Mouse (Mus musculus) hindbrain, embryonic 14.5 days (tissue): ENCODE measurements around the gene Tradd. TPM values are rescaled to one million over a fixed set of nuclear protein-coding genes. Genes with fewer than 3 reads are reported as not detected.
A peak's percentile ranks its signal among the peaks of the same experiment; 100 is the strongest.

Experiments
- ATAC-seq: fragments of 200-750 bp; cut with Nextera tagmentation; 2 replicates; pipeline ENCODE4 v1.8.0; 2017; ENCODE audit warnings: moderate number of reproducible peaks, mild to moderate bottlenecking, moderate TSS enrichment, moderate library complexity; ENCODE audit not compliant: low FRiP score
- DNase-seq: peaks from one replicate; pipeline ENCODE4 v3.0.0-alpha.2; 2015; ENCODE audit warnings: low spot score
- H3K27ac ChIP-seq: fragments of 300-500 bp; sonication (generic); 2 replicates; pipeline ENCODE4 v1.5.1; 2014; ENCODE audit warnings: mild to moderate bottlenecking, moderate library complexity
- H3K27me3 ChIP-seq: fragments of 300-500 bp; sonication (generic); 2 replicates; pipeline ENCODE4 v1.6.1; 2014; ENCODE audit warnings: mild to moderate bottlenecking, low read length, mixed read lengths; ENCODE audit not compliant: control insufficient read depth, insufficient read depth
- H3K36me3 ChIP-seq: fragments of 300-500 bp; sonication (generic); replicated peaks from 2 replicates; pipeline ENCODE4 v1.6.1; 2014; ENCODE audit not compliant: control insufficient read depth, insufficient read depth
- H3K4me1 ChIP-seq: fragments of 300-500 bp; sonication (generic); replicated peaks from 2 replicates; pipeline ENCODE4 v1.6.1; 2014; ENCODE audit warnings: antibody characterized with exemption, low read length, mixed read lengths; ENCODE audit not compliant: control insufficient read depth, insufficient read depth
- H3K4me2 ChIP-seq: fragments of 300-500 bp; sonication (generic); replicated peaks from 2 replicates; pipeline ENCODE4 v1.6.1; 2014; ENCODE audit warnings: mild to moderate bottlenecking, moderate library complexity
- H3K4me3 ChIP-seq: fragments of 300-500 bp; sonication (generic); replicated peaks from 2 replicates; pipeline ENCODE4 v1.5.1; 2014; ENCODE audit warnings: mild to moderate bottlenecking, low read length
- H3K9ac ChIP-seq: fragments of 300-500 bp; sonication (generic); 2 replicates; pipeline ENCODE4 v1.6.1; 2014
- H3K9me3 ChIP-seq: fragments of 300-500 bp; sonication (generic); 2 replicates; pipeline ENCODE4 v1.6.1; 2016; ENCODE audit warnings: low read length; ENCODE audit not compliant: control insufficient read depth
- WGBS: fragments of 180-500 bp; shearing (Covaris S2); extraction: QIAGEN DNeasy Blood & Tissue Kit; methylation state at CpG from one replicate; pipeline ENCODE4 v1.1.7; 2014; 5-methylcytosine and 5-hydroxymethylcytosine counted together
- polyA plus RNA-seq: library from polyadenylated mRNA; unstranded; fragments of >200 nt; fragmentation: Nextera tagmentation; extraction: Ambion mirVana; gene quantifications from 2 replicates; pipeline ENCODE4 v1.2.1, GENCODE M21; 2014

The Tradd gene
- polyA plus RNA-seq, 1 experiment from 2014 or later: 17.4 TPM

DNA sequence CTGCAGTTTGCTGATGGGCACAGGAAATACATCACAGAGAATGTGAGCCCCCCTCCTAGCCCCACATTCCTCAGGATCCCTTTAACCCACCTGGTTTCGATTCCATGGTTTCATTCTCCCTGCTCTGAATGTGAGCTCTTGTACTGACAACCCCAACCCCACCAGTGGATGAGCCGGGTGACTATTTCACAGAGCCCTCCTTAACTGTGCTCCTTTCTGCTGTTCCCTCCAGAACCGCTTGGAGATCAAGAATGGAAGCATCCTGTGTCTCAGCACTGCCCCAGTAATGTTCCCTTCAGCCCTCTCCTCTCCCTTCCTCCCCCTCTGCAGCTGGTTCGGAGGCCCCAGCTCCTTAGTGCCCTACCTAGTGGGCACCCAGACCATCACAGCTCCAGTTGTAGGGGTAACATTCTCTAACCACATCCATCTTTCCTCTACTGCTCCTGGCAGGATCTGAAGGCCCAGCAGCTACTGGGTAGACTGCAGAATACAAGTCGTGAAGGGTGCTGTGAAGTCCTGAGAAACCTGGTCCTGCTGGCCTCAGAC lies 41.8 kb upstream of the Tradd start:
- H3K4me2 ChIP-seq: peak overlapping the region; percentile 47
- 50% methylated on average over 5 of the region's 5 CpGs for WGBS
- H3K27me3 ChIP-seq: no peaks in the 10 kb centered on the region
- H3K9me3 ChIP-seq: no peaks in the 10 kb centered on the region
- ATAC-seq (no peak), DNase-seq (no peak)
- H3K4me1 ChIP-seq: peaks cover 10% of the 10 kb centered on the region
- peaks cover 84% of the 10 kb centered on the region for H3K36me3 ChIP-seq
- 0 out of 2 replicates have a peak overlapping the region, but pooled peaks have one; percentile 13 for H3K9ac ChIP-seq
- no peak overlapping the region for H3K27ac ChIP-seq
- no peak overlapping the region for H3K4me3 ChIP-seq

DNA sequence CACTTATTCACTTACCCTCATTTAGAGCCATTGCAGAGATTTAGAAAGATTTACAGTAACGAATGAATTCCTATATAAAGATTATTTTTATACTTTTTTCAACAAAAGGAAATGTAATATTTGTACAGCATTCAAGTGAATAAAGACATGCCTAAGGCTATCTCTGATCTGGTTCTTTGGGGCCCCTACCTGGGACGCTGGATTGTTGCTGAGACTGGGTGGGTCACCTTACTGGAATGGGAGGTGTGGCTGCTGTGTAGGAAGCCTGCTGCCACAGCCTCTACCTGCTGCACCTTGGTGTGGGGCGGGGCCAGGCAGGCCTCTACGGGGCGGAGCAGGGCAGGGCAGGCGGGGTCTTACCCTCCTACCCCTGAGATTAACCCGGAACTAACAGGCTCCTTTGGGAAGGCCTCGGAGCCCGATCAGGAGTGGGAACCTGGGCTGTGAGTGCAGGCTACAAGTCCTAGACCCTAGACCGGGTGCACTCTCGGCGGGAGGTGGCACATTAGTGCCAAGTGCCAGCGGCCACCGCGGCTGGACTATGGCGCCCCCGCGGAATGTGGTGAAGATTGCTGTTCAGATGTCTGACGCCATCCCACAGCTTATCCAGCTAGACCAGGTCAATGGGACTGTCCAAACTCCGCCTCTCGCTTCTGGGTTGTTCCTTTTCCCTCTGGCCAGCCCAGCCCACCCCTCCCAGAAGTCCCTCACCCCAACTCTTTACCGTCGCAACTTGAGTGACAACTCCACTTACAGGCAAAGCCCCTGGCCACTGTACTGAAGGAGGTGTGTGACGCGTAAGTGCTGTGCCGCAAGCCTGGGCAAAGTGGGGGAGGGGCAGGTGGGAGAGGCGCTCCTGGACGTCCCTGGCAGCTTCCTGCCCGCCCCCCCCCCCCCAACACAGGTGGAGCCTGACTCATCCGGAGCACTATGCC lies 41.1 kb upstream of the Tradd start, which contains the start of gene Elmo3:
Gene Elmo3 (plus strand): TSS at position 391 of the 935 bp plus-strand sequence.
- Histone ChIP-seq H3K9me3 (no peaks in the 10 kb centered on the region), H3K4me1 (peaks cover 10% of the 10 kb centered on the region), H3K27ac (peak within 1 kb of the TSS; percentile 16; the same call in 1 of the 2 replicates), H3K4me3 (peak within 1 kb of the TSS; percentile 12; the same call in 1 of the 2 replicates), H3K9ac (peak within 1 kb of the TSS; percentile 13; the same call in 1 of the 2 replicates), H3K27me3 (no peaks in the 10 kb centered on the region), H3K36me3 (peaks cover 86% of the 10 kb centered on the region), H3K4me2 (peak within 1 kb of the TSS; percentile 47)
- 7% methylated on average over 30 of the region's 30 CpGs for WGBS
- DNase-seq: no peak
- peak; percentile 45 for ATAC-seq

DNA sequence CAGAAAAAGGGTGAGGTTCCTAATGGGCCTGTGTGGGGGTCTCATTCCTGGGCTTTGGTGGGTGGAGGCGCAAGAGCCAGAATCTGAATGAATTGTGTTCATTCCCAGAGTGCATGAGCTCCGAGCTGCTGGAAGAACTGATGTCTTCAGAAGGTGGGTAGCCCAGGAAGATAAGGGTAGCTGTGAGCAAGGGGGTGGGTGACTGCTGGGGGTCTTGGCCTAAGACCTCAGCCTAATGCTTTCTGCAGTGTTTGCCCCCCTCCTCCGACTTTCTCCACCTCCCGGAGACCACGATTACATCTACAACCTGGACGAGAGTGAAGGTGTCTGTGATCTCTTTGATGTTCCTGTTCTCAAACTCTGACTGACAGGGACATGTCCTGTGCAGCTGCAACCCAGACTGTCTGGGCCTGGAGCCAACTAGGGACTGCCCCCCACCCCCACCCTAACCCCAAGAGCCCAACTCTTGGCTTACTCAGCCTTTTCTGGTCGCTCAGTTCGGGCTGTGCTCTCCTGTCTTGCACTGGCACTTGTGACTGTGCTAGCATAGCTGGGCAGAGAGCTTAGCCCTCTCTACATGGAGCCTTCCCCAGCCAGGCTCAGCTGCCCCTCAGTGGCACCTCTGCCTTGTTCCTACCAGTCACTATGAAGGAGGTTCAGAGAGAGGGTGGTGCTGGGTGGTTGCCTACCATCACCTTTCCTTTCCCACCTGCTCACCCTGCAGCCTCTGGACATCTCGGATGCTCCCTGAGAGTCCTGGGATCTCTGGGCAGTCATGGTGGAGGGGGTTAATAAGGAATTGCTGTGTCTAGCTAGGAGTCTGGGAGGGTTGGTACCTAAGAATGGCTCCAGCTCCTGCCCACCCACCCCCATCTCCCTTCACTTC lies 40.2 kb upstream of the Tradd start:
- no peaks in the 10 kb centered on the region for H3K9me3 ChIP-seq
- 68% methylated on average over 9 of the region's 9 CpGs for WGBS
- H3K27ac ChIP-seq: peak overlapping the region; percentile 16; the same call in 1 of the 2 replicates
- ATAC-seq: no peak; the same call in 1 of the 2 replicates
- no peak overlapping the region for H3K4me3 ChIP-seq
- DNase-seq: no peak
- no peak overlapping the region for H3K4me2 ChIP-seq
- peaks cover 10% of the 10 kb centered on the region for H3K4me1 ChIP-seq
- no peak overlapping the region for H3K9ac ChIP-seq
- no peaks in the 10 kb centered on the region for H3K27me3 ChIP-seq
- peaks cover 87% of the 10 kb centered on the region for H3K36me3 ChIP-seq

DNA sequence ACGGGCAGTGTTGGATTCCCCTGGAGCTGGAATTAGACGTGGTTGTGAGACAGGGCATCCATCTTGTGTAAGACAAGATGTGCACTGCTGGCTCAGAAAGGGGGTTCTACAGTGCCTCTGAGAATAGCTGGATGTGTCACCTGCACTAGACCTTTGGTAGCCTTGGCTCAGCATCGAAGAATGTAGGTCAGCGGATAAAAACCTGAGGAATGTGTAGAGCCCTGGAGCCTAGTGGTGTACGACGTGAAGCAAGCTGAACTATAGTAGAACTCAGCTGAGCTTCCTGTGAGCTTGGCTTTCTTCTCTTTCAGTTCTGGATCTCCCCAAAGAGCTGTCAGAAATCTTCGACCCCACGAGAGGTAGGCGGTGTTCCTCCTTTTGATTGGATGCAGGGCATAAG lies 39.5 kb upstream of the Tradd start:
- 84% methylated on average over 9 of the region's 9 CpGs for WGBS
- Histone ChIP-seq H3K4me1 (peaks cover 13% of the 10 kb centered on the region), H3K9ac (no peak overlapping the region), H3K27ac (no peak overlapping the region), H3K9me3 (no peaks in the 10 kb centered on the region), H3K4me2 (no peak overlapping the region), H3K36me3 (peaks cover 82% of the 10 kb centered on the region), H3K4me3 (no peak overlapping the region), H3K27me3 (no peaks in the 10 kb centered on the region)
- DNase-seq: no peak
- no peak for ATAC-seq

DNA sequence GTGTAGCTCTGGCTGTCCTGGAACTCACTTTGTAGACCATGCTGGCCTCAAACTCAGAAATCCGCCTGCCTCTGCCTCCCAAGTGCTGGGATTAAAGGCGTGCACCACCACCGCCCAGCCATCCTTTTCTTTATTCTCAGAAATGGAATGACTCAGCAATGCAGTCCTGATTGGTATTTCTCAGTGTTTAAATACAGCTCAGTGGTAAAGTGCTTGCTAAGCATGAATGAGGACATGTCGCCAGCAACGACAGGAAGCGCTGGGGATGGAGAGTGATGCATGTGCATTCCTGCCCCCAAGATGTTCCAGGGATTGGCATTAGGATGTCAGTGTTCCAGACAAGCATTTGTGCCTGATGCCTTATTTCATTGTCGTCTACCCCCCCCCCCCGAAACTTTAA lies 39.0 kb upstream of the Tradd start:
- no peak for ATAC-seq
- peaks cover 77% of the 10 kb centered on the region for H3K36me3 ChIP-seq

DNA sequence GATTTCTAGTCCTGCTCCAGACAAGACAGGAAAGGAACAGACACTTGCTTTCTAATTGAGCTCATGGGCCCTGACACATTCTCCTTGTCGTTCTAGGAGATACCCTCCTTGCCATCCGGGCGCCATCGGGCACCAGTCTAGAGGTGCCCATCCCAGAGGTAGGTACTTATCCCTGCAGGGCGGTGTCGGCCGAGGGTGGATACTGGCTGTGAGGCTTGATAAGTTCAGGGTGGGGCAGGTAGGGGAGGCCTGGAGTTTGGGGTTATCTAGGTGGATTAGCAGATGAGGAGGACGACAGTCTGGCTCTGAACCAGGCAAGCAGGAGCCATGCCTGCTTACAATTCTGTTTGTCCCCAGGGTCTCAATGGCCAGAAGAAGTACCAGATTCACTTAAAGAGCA lies 35.6 kb upstream of the Tradd start:
- H3K4me2 ChIP-seq: no peak overlapping the region
- H3K36me3 ChIP-seq: peaks cover 56% of the 10 kb centered on the region
- 96% methylated on average over 8 of the region's 8 CpGs for WGBS
- no peaks in the 10 kb centered on the region for H3K9me3 ChIP-seq
- ATAC-seq (no peak), DNase-seq (no peak)
- H3K4me1 ChIP-seq: peaks cover 17% of the 10 kb centered on the region
- no peak overlapping the region for H3K4me3 ChIP-seq
- H3K9ac ChIP-seq: no peak overlapping the region
- no peaks in the 10 kb centered on the region for H3K27me3 ChIP-seq
- H3K27ac ChIP-seq: no peak overlapping the region

More for the DNA sequence above, 39.0 kb upstream of the Tradd start:
- Histone ChIP-seq H3K9me3 (no peaks in the 10 kb centered on the region), H3K4me2 (no peak overlapping the region), H3K4me1 (peaks cover 18% of the 10 kb centered on the region), H3K27ac (no peak overlapping the region), H3K27me3 (no peaks in the 10 kb centered on the region), H3K4me3 (no peak overlapping the region), H3K9ac (no peak overlapping the region)
- WGBS: 87% methylated on average over 8 of the region's 8 CpGs
- DNase-seq: no peak

DNA sequence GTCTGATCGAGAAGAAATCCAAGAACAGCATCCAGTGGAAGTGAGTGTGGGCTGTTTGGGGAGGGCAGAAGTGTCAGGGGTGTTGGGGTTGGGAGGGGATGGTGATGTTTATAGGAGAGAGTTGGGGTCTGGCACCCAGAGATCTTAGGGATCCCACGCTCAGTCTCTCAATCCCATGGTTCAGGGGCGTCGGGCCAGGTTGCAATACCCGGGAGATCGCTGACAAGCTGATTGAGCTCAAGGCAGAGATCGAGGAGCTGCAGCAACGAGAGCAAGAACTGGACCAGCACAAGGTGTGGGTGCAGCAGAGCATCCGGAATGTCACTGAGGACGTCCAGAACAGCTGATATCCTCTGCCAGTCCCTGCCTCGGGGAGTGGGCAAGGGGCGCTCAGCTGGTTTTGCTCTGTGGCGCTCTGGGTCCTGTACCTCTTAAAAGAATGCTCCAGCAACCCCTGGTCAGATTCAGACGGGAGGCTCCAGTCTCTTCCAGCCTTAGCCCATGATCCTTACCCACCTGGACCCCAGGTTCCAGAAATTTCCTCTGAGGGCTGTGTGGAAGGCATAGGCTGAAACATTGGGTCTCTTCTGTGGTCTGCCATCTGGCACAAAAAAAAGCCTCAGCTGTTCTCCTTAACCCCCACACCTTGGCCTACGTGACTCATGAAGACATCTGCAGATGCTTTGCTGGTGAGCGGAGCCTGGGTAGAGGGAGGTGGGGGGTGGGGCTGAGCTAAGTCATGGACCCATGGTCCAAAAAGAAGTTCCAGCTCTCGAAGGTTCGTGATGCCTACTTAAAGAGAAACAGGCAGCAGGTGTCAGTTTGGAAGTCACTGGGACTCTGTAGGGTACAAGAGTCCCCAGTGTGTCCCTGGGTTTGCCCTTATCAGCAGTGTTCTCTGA lies 34.2 kb upstream of the Tradd start:
- no peaks in the 10 kb centered on the region for H3K27me3 ChIP-seq
- H3K36me3 ChIP-seq: peaks cover 42% of the 10 kb centered on the region
- peak overlapping the region; percentile 86 for H3K4me2 ChIP-seq
- H3K9ac ChIP-seq: peak overlapping the region; percentile 91
- H3K27ac ChIP-seq: no peak overlapping the region
- ATAC-seq: no peak
- peak overlapping the region; percentile 91 for H3K4me3 ChIP-seq
- WGBS: 65% methylated on average over 18 of the region's 18 CpGs
- DNase-seq: no peak
- H3K4me1 ChIP-seq: peaks cover 17% of the 10 kb centered on the region
- H3K9me3 ChIP-seq: no peaks in the 10 kb centered on the region

DNA sequence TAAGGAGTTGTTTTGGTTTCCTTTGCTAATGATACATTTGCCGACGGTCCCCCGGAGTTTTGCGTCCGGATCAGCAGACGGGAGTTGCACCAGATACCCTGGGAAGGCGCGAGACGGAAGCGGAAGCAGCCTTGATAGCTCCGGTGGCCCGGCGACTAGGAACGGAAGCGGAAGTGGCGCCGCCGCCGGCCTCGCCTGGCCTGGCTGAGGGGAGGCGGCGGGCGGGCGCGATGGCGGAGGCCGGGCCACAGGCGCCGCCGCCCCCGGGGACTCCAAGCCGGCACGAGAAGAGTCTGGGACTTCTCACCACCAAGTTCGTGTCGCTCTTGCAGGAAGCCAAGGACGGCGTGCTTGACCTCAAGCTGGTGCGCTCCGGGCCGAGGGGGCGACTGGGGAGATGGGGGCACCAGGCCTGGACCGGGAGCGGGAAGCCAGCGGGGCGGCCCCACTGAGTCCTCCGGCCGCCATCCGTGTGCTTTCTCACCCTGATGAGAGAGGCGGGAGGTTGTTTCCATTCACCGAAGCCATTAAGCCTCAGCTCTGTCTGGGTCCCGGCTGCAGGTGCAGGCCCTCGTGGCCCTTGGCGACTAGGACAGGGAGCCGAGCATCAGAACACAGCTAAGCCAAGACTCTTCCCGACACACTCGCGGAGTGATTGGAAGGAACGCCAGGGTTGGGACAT lies 33.2 kb upstream of the Tradd start, which contains the start of gene E2f4:
Gene E2f4 (plus strand): TSS at position 153 of the 682 bp plus-strand sequence.
- H3K4me1 ChIP-seq: peaks cover 17% of the 10 kb centered on the region
- H3K9ac ChIP-seq: peak within 1 kb of the TSS; percentile 91
- under 1% methylated on average over 54 of the region's 58 CpGs for WGBS
- H3K4me2 ChIP-seq: peak within 1 kb of the TSS; percentile 86
- peak within 1 kb of the TSS; percentile 91 for H3K4me3 ChIP-seq
- H3K27ac ChIP-seq: peak within 1 kb of the TSS; percentile 56; the same call in 1 of the 2 replicates
- H3K27me3 ChIP-seq: no peaks in the 10 kb centered on the region
- H3K36me3 ChIP-seq: peaks cover 33% of the 10 kb centered on the region
- ATAC-seq: peak; percentile 90
- no peaks in the 10 kb centered on the region for H3K9me3 ChIP-seq
- DNase-seq: peak; percentile 91
